Mouse (Mus musculus) skeletal muscle tissue, adult 2 months (tissue): ENCODE data around the gene Lrtm1.

ENCODE experiments used
- DNase-seq: peaks from one replicate; pipeline ENCODE4 v3.0.0-alpha.2; 2012; ENCODE audit warnings: low read depth, low spot score

The Lrtm1 gene

DNA sequence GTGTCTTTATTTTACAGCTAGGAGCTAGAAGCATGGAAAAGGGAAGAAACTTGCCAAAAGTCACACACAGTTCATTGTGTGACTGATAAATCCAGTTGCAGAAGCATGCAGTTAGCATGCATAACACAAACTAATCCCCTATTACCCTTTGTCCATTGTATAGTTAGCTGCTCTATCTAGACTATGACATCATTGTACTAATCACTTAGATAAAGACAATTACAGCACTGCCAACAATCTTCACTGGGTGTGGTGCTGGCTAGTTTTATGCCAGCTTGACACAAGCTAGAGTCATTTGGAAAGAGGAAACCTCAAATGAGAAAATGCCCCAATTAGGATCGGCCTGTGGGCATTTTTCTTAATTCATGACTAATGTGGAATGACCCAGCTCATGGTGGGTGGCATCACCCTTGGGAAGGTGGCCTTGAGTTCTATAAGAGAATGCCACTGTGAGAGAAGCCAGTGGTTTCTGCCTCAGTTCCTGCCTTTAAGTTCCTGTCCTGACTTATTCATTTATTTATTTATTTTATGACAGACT is 13.9 kb downstream of the Lrtm1 start:
- DNase-seq = no peak

DNA sequence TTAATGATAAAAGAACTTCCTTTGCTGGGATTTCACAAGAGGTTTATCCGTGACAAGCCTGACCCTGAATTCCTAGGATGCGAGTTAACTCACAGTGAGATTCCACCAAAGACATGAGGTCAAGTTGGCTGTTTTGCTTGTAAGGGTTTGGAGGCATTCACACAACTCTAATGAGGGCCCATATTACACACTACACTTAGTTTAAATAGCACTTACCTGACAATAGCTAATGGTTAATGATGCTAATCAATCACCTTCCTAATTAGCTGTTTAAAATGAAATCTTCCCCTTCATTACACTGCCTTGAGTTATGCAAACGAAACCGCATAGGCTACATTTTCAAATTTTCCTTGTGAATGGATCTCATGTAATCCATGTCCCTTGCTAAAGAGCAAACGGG is 20.2 kb downstream of the Lrtm1 start:
- DNase-seq = no peak

DNA sequence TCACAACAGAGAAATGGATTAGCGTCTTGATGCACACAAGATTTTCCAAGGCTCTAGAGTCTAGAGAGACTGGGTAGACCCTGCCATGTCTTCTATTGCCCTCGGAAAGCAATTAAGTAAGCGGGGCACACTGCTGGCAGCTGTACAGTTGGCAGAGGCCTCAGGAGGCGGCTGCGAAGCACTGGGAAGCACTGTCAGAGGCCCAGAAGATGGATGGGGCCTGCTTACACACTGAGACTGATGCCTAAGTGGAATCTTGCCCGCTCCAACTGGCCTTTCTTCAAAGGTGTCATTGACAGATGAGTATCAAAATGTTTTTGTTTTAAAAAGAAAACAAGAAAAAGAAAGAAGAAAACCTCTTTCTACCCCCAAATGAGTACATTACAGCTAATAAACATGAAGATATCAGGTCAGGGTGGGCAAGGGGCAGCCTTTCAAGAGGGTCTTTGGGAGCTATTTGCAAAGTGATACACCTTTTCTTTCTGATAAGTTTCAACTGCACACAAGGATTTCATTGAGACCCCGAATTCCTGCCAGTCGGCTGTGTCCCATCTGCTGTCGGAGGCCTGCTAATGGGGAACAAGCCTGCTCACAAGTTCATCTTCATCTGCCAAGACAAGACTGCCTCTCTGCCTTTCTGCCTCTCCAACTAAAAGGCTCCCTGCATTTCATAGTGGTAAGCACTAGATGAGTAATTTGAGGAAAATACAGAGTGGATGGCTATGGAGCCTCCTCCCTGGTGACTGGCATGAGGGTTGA is 22.8 kb downstream of the Lrtm1 start:
- DNase-seq = no peak

DNA sequence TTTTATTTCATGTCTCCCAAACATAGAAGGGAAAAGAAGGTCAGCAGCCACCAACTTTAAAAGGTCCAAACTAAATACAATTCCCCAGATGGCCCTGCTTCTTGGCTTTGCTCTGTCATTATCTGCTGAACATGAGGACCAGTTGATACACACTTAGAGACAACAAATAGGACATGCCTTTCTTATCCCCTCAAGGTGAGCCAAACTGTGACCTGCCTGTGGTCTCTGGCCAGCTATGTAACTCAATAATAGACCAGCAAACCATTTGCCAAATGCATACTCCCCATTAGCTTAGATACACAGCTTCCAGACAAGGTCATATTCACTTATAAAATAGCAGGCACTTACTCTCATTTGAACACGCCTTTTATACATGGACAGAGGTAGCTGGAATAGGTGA is 23.5 kb downstream of the Lrtm1 start:
- DNase-seq = no peak

GRCm38 (mm10) chr14:29042355-29042754 is 24.3 kb downstream of the Lrtm1 start:
- DNase-seq = no peak

DNA sequence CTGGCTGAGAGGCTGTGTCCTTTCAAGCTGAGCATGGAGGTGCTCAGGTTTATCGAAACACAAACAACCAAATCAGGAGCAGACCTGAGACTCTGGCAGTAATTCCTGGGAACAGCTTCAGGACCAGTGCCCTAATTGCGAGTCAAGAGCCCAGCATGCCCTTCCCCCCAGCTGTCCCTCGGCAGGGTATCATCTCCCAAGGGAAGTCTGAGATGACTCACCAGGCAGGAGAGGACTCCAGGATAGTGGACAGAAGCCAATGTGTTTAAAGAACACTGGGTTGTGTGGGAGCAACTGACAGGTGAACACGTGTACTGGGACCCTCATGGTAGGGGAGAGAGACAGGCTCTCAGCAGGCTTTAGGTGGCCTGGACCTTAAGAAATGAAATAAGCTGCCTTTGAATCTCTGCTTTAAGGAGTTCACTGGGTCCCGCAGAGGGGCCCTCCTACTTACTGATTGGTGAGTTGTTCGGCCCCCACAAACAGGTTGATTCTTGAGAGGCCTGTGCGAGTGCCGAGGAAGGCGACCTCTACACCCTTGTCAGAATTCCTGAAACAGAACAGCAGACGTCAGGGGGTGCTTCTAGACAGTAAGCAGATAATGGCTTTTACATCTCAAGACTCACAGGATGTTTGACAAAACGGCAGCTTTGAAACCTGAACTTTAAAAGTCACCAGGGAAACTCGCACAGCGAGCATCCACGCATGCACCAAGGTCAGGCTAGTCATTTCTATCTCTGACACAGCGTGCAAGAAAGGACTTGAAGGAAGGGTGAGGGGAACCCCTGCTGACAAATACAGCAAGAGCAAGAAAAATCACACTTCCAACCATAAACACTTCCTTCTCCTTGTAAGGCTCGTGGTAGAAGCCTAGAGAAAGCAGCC is 34.2 kb downstream of the Lrtm1 start:
- no peak for DNase-seq

DNA sequence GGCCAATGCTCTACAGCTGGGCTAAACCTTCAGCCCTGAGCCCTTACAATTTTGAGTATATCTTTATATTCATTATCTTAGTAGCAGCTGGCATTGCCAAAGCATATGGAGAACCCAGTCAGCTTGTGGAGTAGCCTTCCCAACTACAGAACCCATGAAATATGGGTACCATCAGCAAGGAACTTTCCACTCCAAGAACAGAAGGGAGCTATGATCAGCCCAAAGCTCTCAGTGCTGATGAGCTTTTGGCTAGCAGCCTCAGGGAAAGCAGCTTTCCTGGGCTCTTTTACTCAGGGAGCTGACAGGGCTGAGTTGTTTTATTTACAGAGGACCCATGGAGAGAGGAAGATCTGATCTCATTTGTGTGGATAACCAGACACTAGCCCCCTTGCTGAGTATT is 42.7 kb downstream of the Lrtm1 start:
- DNase-seq = no peak

DNA sequence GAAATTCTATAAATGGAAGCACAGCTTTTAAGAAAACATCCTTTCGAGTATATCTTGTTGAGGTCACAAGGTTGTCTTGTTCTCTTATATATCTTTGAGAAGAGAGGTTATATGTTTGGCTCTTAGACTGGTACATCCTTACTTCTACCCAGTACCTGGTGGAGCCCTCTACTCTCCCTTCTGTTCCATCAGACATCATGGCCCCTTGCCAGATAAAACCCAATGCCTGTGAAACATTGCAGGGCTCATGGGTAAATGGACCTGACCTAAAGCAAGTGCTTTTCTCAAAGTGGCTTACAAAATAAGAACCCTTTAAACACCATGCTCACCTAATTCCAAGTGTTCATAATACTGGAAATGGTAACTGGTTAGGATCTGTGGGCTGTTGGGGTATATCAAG is 43.5 kb downstream of the Lrtm1 start:
- DNase-seq = no peak

- DNase-seq = no peak
Measured at GRCm38 (mm10) chr14:29062676-29063075, 44.7 kb downstream of the Lrtm1 start.

DNA sequence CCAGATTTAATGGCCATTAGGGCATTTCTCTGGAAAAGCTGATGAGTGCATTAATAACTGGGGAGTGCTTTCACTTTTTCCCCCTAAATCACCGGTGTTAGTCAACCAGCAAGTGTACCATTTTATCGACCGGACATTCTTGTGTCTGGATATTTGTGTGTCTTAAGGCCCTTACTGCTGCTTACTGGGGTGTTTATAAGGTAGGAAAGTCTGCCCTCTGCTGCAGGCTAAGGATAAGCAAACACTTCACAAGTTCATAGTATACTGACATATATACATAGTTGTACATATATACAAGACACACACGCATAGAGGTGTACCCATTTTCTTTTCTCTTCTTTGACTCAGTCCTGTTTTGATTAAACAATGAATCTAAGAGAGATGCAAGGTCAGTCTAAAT is 55.7 kb downstream of the Lrtm1 start:
- DNase-seq = no peak

- no peak for DNase-seq
Measured at GRCm38 (mm10) chr14:29077418-29077817, 59.4 kb downstream of the Lrtm1 start.

GRCm38 (mm10) chr14:29080228-29080627 is 62.2 kb downstream of the Lrtm1 start:
- DNase-seq = no peak

GRCm38 (mm10) chr14:29080630-29081029 is 62.6 kb downstream of the Lrtm1 start:
- no peak for DNase-seq

DNA sequence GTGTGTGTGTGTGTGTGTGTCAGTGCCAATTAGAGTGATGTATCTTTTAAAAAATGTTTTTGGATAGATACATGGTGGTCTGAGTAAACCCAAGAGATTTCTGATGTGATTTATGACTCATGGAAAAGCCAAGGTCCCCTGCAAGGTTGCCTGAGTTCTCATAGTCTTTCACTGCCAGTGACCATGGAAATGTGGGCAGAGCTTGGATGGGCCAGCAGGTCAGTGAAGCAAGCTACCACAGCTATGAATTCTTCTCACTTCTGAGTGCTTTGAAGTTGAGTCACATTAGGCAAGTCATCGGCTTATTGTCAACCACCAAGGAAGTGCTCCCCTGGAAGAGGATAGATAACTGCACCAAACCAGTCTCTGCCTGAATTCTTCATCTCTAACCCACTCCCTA is 64.2 kb downstream of the Lrtm1 start:
- DNase-seq = no peak
